Mouse (Mus musculus): ENCODE measurements around the gene Card11.
A peak's percentile ranks its signal among the peaks of the same experiment; 100 is the strongest.

The Card11 gene

GRCm38 (mm10) chr5:140910841-140911240 is 89.5 kb downstream of the Card11 start:
- Histone ChIP-seq H3K27me3 (ENCODE audit: control insufficient read depth, insufficient read depth, low read length, poor library complexity, severe bottlenecking) (no peaks in the 10 kb centered on the region), H3K36me3 (ENCODE audit: control insufficient read depth, insufficient read depth, low read length, poor library complexity, severe bottlenecking) (peaks cover 20% of the 10 kb centered on the region)
- DNase-seq (ENCODE audit: low read depth, low spot score) = no peak

- Histone ChIP-seq H3K27me3 (ENCODE audit: control insufficient read depth, insufficient read depth, low read length, poor library complexity, severe bottlenecking) (no peaks in the 10 kb centered on the region), H3K36me3 (ENCODE audit: control insufficient read depth, insufficient read depth, low read length, poor library complexity, severe bottlenecking) (peaks cover 29% of the 10 kb centered on the region)
- no peak for DNase-seq (ENCODE audit: low read depth, low spot score)
Measured at GRCm38 (mm10) chr5:140900866-140901265, 99.5 kb downstream of the Card11 start.

GRCm38 (mm10) chr5:140891080-140891479 is 109.3 kb downstream of the Card11 start:
- peak; percentile 38 for DNase-seq (ENCODE audit: low read depth, low spot score)
- H3K36me3 ChIP-seq (ENCODE audit: control insufficient read depth, insufficient read depth, low read length, poor library complexity, severe bottlenecking) = peaks cover 18% of the 10 kb centered on the region

GRCm38 (mm10) chr5:140890050-140890449 is 110.3 kb downstream of the Card11 start:
- H3K36me3 ChIP-seq (ENCODE audit: control insufficient read depth, insufficient read depth, low read length, poor library complexity, severe bottlenecking) = peaks cover 16% of the 10 kb centered on the region
- no peaks in the 10 kb centered on the region for H3K27me3 ChIP-seq (ENCODE audit: control insufficient read depth, insufficient read depth, low read length, poor library complexity, severe bottlenecking)
- no peak for DNase-seq (ENCODE audit: low read depth, low spot score)

More at GRCm38 (mm10) chr5:140891080-140891479, 109.3 kb downstream of the Card11 start:
- no peaks in the 10 kb centered on the region for H3K27me3 ChIP-seq (ENCODE audit: control insufficient read depth, insufficient read depth, low read length, poor library complexity, severe bottlenecking)

- Histone ChIP-seq H3K36me3 (ENCODE audit: control insufficient read depth, insufficient read depth, low read length, poor library complexity, severe bottlenecking) (peaks cover 19% of the 10 kb centered on the region), H3K27me3 (ENCODE audit: control insufficient read depth, insufficient read depth, low read length, poor library complexity, severe bottlenecking) (no peaks in the 10 kb centered on the region)
- DNase-seq (ENCODE audit: low read depth, low spot score) = peak; percentile 74
Measured at GRCm38 (mm10) chr5:140889539-140889938, 110.8 kb downstream of the Card11 start.

- no peak for DNase-seq (ENCODE audit: low read depth, low spot score)
- H3K36me3 ChIP-seq (ENCODE audit: control insufficient read depth, insufficient read depth, low read length, poor library complexity, severe bottlenecking) = peaks cover 26% of the 10 kb centered on the region
- no peaks in the 10 kb centered on the region for H3K27me3 ChIP-seq (ENCODE audit: control insufficient read depth, insufficient read depth, low read length, poor library complexity, severe bottlenecking)
Measured at GRCm38 (mm10) chr5:140887871-140888270, 112.5 kb downstream of the Card11 start.

- Histone ChIP-seq H3K36me3 (ENCODE audit: control insufficient read depth, insufficient read depth, low read length, poor library complexity, severe bottlenecking) (peaks cover 37% of the 10 kb centered on the region), H3K27me3 (ENCODE audit: control insufficient read depth, insufficient read depth, low read length, poor library complexity, severe bottlenecking) (no peaks in the 10 kb centered on the region)
- no peak for DNase-seq (ENCODE audit: low read depth, low spot score)
Measured at GRCm38 (mm10) chr5:140884966-140885365, 115.4 kb downstream of the Card11 start.

GRCm38 (mm10) chr5:140882391-140882790 is 118.0 kb downstream of the Card11 start:
- Histone ChIP-seq H3K36me3 (ENCODE audit: control insufficient read depth, insufficient read depth, low read length, poor library complexity, severe bottlenecking) (peaks cover 54% of the 10 kb centered on the region), H3K27me3 (ENCODE audit: control insufficient read depth, insufficient read depth, low read length, poor library complexity, severe bottlenecking) (no peaks in the 10 kb centered on the region)

GRCm38 (mm10) chr5:140880151-140880550 is 120.2 kb downstream of the Card11 start:
- Histone ChIP-seq H3K27me3 (ENCODE audit: control insufficient read depth, insufficient read depth, low read length, poor library complexity, severe bottlenecking) (no peaks in the 10 kb centered on the region), H3K36me3 (ENCODE audit: control insufficient read depth, insufficient read depth, low read length, poor library complexity, severe bottlenecking) (peaks cover 55% of the 10 kb centered on the region)
- DNase-seq (ENCODE audit: low read depth, low spot score) = no peak

More at GRCm38 (mm10) chr5:140882391-140882790, 118.0 kb downstream of the Card11 start:
- no peak for DNase-seq (ENCODE audit: low read depth, low spot score)

- no peaks in the 10 kb centered on the region for H3K27me3 ChIP-seq (ENCODE audit: control insufficient read depth, insufficient read depth, low read length, poor library complexity, severe bottlenecking)
- peak; percentile 53 for DNase-seq (ENCODE audit: low read depth, low spot score)
Measured at GRCm38 (mm10) chr5:140878644-140879043, 121.7 kb downstream of the Card11 start.

GRCm38 (mm10) chr5:140873736-140874307 is 126.6 kb downstream of the Card11 start:
- Histone ChIP-seq H3K36me3 (ENCODE audit: control insufficient read depth, insufficient read depth, low read length, poor library complexity, severe bottlenecking) (peaks cover 26% of the 10 kb centered on the region), H3K27me3 (ENCODE audit: control insufficient read depth, insufficient read depth, low read length, poor library complexity, severe bottlenecking) (no peaks in the 10 kb centered on the region)
- no peak for DNase-seq (ENCODE audit: low read depth, low spot score)

More at GRCm38 (mm10) chr5:140878644-140879043, 121.7 kb downstream of the Card11 start:
- H3K36me3 ChIP-seq (ENCODE audit: control insufficient read depth, insufficient read depth, low read length, poor library complexity, severe bottlenecking) = peaks cover 56% of the 10 kb centered on the region

- no peaks in the 10 kb centered on the region for H3K27me3 ChIP-seq (ENCODE audit: control insufficient read depth, insufficient read depth, low read length, poor library complexity, severe bottlenecking)
- DNase-seq (ENCODE audit: low read depth, low spot score) = no peak
- H3K36me3 ChIP-seq (ENCODE audit: control insufficient read depth, insufficient read depth, low read length, poor library complexity, severe bottlenecking) = peaks cover 21% of the 10 kb centered on the region
Measured at GRCm38 (mm10) chr5:140873039-140873551, 127.3 kb downstream of the Card11 start.

- H3K36me3 ChIP-seq (ENCODE audit: control insufficient read depth, insufficient read depth, low read length, poor library complexity, severe bottlenecking) = peaks cover 16% of the 10 kb centered on the region
- no peaks in the 10 kb centered on the region for H3K27me3 ChIP-seq (ENCODE audit: control insufficient read depth, insufficient read depth, low read length, poor library complexity, severe bottlenecking)
- DNase-seq (ENCODE audit: low read depth, low spot score) = no peak
Measured at GRCm38 (mm10) chr5:140872532-140873038, 127.8 kb downstream of the Card11 start.

GRCm38 (mm10) chr5:140871241-140871640 is 129.1 kb downstream of the Card11 start:
- Histone ChIP-seq H3K27me3 (ENCODE audit: control insufficient read depth, insufficient read depth, low read length, poor library complexity, severe bottlenecking) (no peaks in the 10 kb centered on the region), H3K36me3 (ENCODE audit: control insufficient read depth, insufficient read depth, low read length, poor library complexity, severe bottlenecking) (peaks cover 13% of the 10 kb centered on the region)

GRCm38 (mm10) chr5:140869034-140869433 is 131.3 kb downstream of the Card11 start:
- Histone ChIP-seq H3K27me3 (ENCODE audit: control insufficient read depth, insufficient read depth, low read length, poor library complexity, severe bottlenecking) (no peaks in the 10 kb centered on the region), H3K36me3 (ENCODE audit: control insufficient read depth, insufficient read depth, low read length, poor library complexity, severe bottlenecking) (peaks cover 2% of the 10 kb centered on the region; the same call in 1 of the 2 replicates)
- DNase-seq (ENCODE audit: low read depth, low spot score) = peak; percentile 86

More at GRCm38 (mm10) chr5:140871241-140871640, 129.1 kb downstream of the Card11 start:
- no peak for DNase-seq (ENCODE audit: low read depth, low spot score)

Measured in splenic B cell, adult 2 months (primary cell).